Mouse (Mus musculus) liver, postnatal 0 days (tissue): Measurements from ENCODE around the gene Ddx54.

Experiments used
- CTCF ChIP-seq: sonication (generic); IDR thresholded peaks from 2 replicates; pipeline ENCODE4 v1.5.1; 2016; ENCODE audit warnings: antibody characterized with exemption, low read depth
- EP300 ChIP-seq: IDR thresholded peaks from 2 replicates; pipeline ENCODE4 v1.6.1; 2016; ENCODE audit warnings: antibody characterized with exemption, low read depth, mild to moderate bottlenecking

DNA sequence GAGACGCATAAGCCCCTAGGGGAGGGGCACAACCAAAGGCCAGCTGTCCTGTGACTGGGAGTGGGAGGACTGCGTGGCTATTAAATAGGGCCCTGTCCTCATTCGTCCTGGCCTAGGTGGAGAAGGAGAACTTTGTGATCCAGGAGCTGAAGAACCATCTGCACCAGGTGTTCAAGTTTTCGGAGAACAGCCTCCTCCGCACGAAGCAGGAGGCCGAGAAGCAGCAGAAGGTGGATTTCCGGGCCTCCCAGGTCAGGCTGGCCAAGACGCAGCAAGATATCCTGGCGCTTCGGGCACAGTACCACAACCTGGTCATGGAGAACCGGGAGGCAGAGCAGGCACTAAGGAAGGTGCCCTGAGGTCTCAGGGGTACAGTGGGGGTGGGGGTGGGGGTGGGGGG, 10.3 kb upstream of the Ddx54 start:
- no peak for TF ChIP-seq EP300
- TF ChIP-seq CTCF = no peak
